Mouse (Mus musculus): Measurements from ENCODE around the gene Trim44. TPM values are rescaled to one million over a fixed set of nuclear protein-coding genes. Genes with fewer than 3 reads are reported as not detected.

The Trim44 gene
- 26.3 and 30.3 TPM in 2 replicates for polyA plus RNA-seq (2016; fragmentation: Nextera tagmentation; extraction: Ambion mirVana)

DNA sequence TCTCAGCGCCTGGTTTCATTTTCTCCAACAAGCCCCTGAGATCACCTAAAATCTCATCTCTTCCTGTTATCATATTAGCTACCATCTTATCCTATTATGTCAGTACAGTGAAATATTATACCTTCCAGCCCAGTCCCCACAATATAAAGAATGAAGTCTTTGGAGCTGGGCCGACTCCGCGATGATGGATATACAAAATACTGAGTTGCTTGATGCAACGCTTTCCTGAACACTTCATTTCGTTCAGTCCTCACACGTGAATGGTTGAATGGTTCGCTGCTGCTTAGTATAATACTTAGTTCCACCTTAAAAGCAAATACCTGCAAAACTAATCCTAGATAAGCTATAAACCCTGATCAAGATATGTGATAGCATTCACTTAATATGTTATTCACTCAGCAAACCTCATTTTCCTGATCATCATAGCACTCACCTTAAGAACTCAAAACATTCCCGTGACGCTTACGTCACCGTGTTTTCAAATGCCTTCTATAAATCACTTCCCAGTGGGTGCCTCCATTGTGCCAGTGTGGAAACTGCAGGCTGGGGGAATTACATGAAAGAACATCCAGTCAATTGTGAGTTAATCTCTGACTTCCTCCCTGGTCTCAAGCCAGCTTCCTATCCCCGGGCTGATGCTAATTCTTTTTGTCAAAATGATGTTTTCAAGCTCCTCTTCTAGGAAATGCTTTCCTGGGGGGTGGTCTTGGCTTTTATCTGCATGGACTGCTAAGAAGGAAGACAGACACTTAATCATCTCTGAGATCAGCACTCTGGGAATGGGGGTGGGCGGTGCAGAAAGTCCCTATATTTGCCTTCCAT is at the start of gene Trim44:
TSS of gene Trim44 (minus strand) at position 466 of the 822 bp plus-strand sequence.
- peak within 1 kb of the TSS; percentile 12; the same call in 1 of the 2 replicates for H3K4me3 ChIP-seq
- H3K36me3 ChIP-seq, result no peaks in the 10 kb centered on the region
- 34% methylated on average over 14 of the region's 14 CpGs for WGBS
- peaks cover 19% of the 10 kb centered on the region for H3K4me1 ChIP-seq
- DNase-seq (ENCODE audit: low spot score), result no peak
- peak within 1 kb of the TSS; percentile 34; the same call in 1 of the 2 replicates for H3K27ac ChIP-seq
- H3K9me3 ChIP-seq (replicated peaks), result no peaks in the 10 kb centered on the region
- no peaks in the 10 kb centered on the region for H3K27me3 ChIP-seq (ENCODE audit: low read depth, poor library complexity, severe bottlenecking)

DNA sequence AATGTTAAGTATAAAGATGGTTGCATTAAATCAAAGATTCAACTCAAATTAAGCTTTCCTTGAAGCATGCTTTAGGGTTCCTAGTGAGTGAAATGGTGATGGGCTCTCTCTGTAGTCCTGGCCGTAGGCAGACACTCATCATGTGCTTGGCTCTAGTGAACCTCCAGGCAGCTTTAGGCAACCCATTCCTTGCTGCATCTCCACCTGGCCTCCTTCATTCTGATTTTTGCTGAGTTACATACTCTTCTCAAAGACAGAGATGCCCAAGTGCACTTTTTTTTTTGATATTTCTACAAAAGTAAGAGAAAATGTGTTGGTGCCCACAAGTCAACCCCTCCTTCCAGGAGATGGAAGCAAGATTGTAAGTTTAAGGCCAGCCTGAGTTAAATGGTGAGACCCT is 47.5 kb upstream of the Trim44 start:
- 72% methylated on average over 1 of the region's 1 CpGs for WGBS
- H3K36me3 ChIP-seq, result no peaks in the 10 kb centered on the region
- H3K9me3 ChIP-seq (replicated peaks), result no peaks in the 10 kb centered on the region
- H3K4me3 ChIP-seq, result no peak overlapping the region
- H3K27ac ChIP-seq, result no peak overlapping the region
- 0 out of 2 replicates have a peak, but pooled peaks cover 17% of the 10 kb centered on the region for H3K27me3 ChIP-seq (ENCODE audit: low read depth, poor library complexity, severe bottlenecking)
- H3K4me1 ChIP-seq, result peaks cover 25% of the 10 kb centered on the region
- DNase-seq (ENCODE audit: low spot score), result no peak

DNA sequence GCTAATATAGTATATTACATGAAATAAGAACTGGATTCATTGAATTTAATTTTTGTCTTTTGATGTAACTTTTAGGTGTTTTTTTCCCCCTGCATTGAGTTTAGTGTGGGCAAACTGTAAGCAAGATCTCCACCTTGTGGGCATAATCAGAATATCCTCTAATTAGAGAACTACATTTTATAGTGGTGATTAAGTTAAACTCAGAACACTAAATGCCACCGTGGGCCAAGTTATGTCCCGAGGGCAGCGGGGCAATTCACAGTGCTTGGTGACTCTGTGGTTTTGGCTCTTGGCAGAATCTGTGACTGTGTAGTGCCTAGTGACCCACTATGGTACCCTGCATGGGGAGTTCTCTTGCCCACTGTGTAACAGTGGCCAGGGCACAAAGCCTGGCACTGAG is 45.8 kb upstream of the Trim44 start:
- Histone ChIP-seq H3K27ac (no peak overlapping the region), H3K27me3 (ENCODE audit: low read depth, poor library complexity, severe bottlenecking) (0 out of 2 replicates have a peak, but pooled peaks cover 17% of the 10 kb centered on the region), H3K4me3 (no peak overlapping the region), H3K9me3 (replicated peaks) (no peaks in the 10 kb centered on the region), H3K4me1 (peaks cover 41% of the 10 kb centered on the region), H3K36me3 (no peaks in the 10 kb centered on the region)
- WGBS, result 42% methylated on average over 3 of the region's 3 CpGs
- DNase-seq (ENCODE audit: low spot score), result peak; percentile 33

DNA sequence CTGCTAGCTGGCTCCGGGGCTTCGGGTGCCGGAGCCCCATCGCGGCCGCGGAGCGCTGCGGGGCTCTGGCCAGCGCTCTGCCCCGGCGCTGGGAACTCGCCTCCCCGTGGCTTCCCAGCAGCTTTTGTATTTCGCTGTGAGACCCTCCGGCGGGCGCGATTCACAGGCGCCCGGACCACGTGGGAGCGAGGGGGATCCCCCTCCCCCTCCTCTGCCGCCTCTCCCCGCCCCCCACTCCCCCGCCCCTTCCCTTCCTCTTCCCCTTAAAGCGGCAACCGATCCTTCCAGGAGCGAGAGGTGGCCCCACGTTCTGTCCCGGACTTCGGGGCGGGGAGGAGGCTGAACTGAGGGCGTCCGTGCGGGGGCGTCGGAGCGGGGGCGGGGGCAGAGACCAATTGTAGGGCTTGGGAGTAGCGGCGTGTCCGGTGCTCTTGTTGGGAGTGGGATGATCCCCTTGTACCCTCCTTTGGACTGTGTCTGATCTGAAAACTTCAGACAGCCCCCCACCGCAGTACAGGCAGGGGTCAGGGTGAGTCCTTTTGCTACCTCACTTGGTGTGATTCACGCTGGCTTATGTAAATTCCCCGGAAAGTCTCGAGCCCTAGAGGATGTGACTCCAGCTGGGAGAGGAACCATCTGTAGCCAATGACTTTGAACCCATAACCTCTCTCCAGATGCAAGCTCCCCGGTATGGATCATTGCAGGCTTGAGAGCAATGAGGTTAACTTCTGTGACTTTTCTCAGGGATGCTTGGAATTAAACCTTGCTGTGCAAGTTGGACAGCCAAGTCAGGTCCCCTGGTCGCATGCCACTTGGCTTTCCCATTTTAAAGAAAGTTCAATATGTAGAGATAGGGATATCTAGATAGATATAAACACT is 44.3 kb upstream of the Trim44 start, which contains the start of gene Fjx1:
TSS of gene Fjx1 (minus strand) at position 829 of the 879 bp plus-strand sequence.
- peak; percentile 91 for DNase-seq (ENCODE audit: low spot score)
- Histone ChIP-seq H3K27me3 (ENCODE audit: low read depth, poor library complexity, severe bottlenecking) (0 out of 2 replicates have a peak, but pooled peaks cover 10% of the 10 kb centered on the region), H3K36me3 (0 out of 2 replicates have a peak, but pooled peaks cover 2% of the 10 kb centered on the region), H3K4me3 (peak within 1 kb of the TSS; percentile 82), H3K4me1 (peaks cover 44% of the 10 kb centered on the region), H3K27ac (peak within 1 kb of the TSS; percentile 97), H3K9me3 (replicated peaks) (no peaks in the 10 kb centered on the region)
- under 1% methylated on average over 47 of the region's 49 CpGs for WGBS

DNA sequence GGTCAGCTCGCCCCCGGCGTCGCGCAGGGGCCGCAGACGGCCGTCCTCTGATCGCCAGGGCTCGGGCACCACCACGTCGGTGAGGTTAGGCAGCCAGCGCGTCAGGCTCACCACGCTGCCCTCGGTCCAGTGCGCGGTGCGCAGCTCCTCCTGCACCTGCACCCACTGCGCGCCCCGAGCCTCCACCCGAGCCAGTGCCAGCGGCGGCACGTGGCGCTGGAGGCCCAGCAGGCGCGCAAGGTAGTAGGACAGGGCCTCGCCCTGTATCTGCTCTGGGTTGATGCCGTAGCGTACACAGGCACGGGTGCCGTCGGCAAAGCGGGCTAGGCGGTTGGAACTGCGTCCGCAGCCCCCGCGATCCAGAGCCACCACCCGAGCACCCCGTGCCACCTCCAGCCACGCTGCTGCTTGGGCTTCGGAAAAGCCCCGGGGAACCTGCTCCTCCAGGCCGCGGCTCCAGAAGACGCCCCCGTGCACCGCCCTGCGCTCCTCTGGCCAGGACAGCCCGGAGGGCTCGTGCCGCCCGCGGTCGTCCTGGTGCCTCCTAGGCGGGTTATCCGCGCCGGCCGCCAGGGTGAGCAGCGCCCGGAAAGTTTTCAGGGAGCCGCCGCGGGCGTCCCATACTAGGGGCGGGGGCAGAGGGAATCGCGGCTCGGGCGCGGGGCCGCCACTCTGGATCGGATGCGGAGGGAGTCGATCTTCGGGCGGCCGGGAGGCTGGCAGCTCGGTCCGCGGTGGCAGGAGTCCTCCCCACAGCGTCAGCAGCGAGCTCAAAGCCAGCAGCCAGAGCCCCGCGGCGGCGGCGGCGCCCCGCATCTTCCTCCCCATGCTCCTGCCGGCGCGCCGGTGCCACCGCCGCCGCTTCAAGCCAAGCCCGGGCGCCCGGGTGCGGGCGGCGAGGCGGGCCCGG is 43.4 kb upstream of the Trim44 start:
- peaks cover 44% of the 10 kb centered on the region for H3K4me1 ChIP-seq
- no peaks in the 10 kb centered on the region for H3K9me3 ChIP-seq (replicated peaks)
- H3K36me3 ChIP-seq, result 0 out of 2 replicates have a peak, but pooled peaks cover 2% of the 10 kb centered on the region
- DNase-seq (ENCODE audit: low spot score), result peak; percentile 77
- 0 out of 2 replicates have a peak, but pooled peaks cover 7% of the 10 kb centered on the region for H3K27me3 ChIP-seq (ENCODE audit: low read depth, poor library complexity, severe bottlenecking)
- peak overlapping the region; percentile 97 for H3K27ac ChIP-seq
- under 1% methylated on average over 109 of the region's 109 CpGs for WGBS
- peak overlapping the region; percentile 82 for H3K4me3 ChIP-seq

DNA sequence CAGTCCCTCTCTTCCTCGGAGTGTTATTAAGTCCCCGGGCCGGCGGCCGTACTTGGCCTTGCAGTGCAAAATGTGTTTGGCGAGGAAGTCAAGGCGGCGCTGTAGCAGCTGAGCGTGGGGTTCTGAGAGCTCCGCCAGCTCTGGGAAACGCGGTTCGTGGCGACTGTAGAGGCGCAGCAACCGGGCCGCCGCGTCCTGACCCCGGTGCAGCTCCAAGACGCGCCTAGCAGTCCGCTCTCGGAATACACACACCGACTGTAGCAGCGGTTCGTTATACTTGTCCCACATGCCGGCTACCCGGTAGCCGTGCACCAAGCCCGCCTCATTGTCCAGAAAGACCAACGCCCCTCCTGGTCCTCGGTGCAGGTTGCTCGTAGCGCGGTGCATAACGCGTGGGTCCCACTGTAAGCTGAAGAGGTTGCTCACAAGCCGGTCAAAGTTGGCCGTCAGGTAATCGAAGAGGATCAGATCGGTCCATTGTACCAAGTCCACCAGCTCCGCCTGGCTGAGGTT is 42.7 kb upstream of the Trim44 start:
- under 1% methylated on average over 43 of the region's 43 CpGs for WGBS
- DNase-seq (ENCODE audit: low spot score), result peak; percentile 79
- 0 out of 2 replicates have a peak, but pooled peaks cover 2% of the 10 kb centered on the region for H3K36me3 ChIP-seq
- H3K4me3 ChIP-seq, result peak overlapping the region; percentile 82
- no peaks in the 10 kb centered on the region for H3K9me3 ChIP-seq (replicated peaks)
- H3K27ac ChIP-seq, result peak overlapping the region; percentile 97
- peaks cover 44% of the 10 kb centered on the region for H3K4me1 ChIP-seq
- 0 out of 2 replicates have a peak, but pooled peaks cover 7% of the 10 kb centered on the region for H3K27me3 ChIP-seq (ENCODE audit: low read depth, poor library complexity, severe bottlenecking)

DNA sequence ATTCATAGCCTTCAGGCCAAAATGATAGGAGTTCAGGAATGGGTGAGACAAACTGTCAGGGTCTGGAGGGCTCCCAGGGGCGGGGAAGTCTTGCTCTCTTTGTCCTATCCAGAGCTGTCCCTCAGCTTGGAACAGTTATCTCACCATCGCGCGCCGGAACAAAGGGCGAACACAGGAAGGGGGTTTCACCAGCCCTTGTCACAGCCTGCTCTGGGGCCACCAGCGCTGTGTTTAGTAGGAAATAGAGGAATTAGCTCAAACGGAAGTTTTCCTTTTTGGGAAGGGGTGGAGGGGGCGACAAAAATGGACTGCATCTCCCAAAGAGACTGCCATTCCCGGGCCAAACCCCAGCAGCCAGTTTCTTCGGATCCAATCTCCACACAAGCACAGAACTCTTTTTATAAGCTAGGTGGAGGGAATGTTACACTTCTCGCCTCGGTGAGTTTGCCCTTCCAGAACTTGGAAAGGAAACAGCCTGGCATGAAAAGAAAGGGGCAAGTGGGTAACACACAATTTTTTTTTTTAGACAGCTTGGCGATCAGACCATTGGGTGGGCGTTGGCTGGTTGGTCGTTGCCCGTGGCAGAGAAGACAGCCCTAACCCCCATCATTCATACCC is 42.1 kb upstream of the Trim44 start:
- 2% methylated on average over 17 of the region's 17 CpGs for WGBS
- H3K9me3 ChIP-seq (replicated peaks), result no peaks in the 10 kb centered on the region
- peak overlapping the region; percentile 97 for H3K27ac ChIP-seq
- H3K4me1 ChIP-seq, result peaks cover 44% of the 10 kb centered on the region
- H3K36me3 ChIP-seq, result 0 out of 2 replicates have a peak, but pooled peaks cover 2% of the 10 kb centered on the region
- H3K27me3 ChIP-seq (ENCODE audit: low read depth, poor library complexity, severe bottlenecking), result 0 out of 2 replicates have a peak, but pooled peaks cover 6% of the 10 kb centered on the region
- peak overlapping the region; percentile 82 for H3K4me3 ChIP-seq
- peak; percentile 74 for DNase-seq (ENCODE audit: low spot score)

DNA sequence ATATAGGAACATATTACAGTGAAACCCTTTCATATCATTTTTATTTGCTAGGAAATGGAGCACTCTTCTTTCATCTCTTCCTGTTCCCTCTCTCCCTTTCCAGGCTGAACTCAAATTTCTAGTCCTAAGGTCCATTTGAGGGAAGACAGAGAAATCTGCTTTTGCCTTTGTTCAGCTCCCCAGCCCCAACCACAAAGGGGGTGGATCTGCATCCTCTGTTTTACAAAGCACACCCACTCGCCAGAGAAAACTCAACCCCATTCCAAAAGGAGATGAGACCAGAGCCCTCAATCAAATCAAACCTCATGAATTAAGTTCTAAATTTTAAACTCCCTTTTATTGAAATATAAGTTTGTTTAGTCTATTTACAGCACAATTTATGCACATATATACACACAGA is 41.4 kb upstream of the Trim44 start:
- no peaks in the 10 kb centered on the region for H3K9me3 ChIP-seq (replicated peaks)
- no peak for DNase-seq (ENCODE audit: low spot score)
- 32% methylated on average over 1 of the region's 1 CpGs for WGBS
- peak overlapping the region; percentile 82 for H3K4me3 ChIP-seq
- H3K36me3 ChIP-seq, result 0 out of 2 replicates have a peak, but pooled peaks cover 2% of the 10 kb centered on the region
- peak overlapping the region; percentile 97 for H3K27ac ChIP-seq
- no peaks in the 10 kb centered on the region for H3K27me3 ChIP-seq (ENCODE audit: low read depth, poor library complexity, severe bottlenecking)
- H3K4me1 ChIP-seq, result peaks cover 44% of the 10 kb centered on the region

DNA sequence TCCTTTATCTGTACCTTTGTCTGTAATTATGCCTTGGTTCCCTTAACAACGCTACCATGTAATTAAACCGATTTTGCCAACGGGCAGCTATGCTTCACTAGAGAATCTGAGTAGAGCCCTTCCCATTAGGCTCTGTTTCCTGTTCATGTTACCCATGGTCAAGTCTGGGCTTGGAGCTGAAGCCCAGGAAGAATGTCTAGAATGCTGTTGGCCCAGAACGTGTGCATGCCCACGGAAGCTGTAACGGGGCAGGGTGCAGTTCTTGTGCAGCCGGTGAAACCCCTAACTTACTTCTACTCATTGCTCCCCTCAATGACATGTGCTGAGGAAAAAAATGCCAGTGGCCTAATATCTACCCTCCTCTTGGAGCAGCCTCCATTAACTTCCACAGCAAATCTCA is 40.2 kb upstream of the Trim44 start:
- Histone ChIP-seq H3K36me3 (0 out of 2 replicates have a peak, but pooled peaks cover 2% of the 10 kb centered on the region), H3K9me3 (replicated peaks) (no peaks in the 10 kb centered on the region), H3K4me3 (no peak overlapping the region), H3K27ac (no peak overlapping the region), H3K27me3 (ENCODE audit: low read depth, poor library complexity, severe bottlenecking) (no peaks in the 10 kb centered on the region), H3K4me1 (peaks cover 44% of the 10 kb centered on the region)
- WGBS, result 86% methylated on average over 7 of the region's 7 CpGs
- no peak for DNase-seq (ENCODE audit: low spot score)

DNA sequence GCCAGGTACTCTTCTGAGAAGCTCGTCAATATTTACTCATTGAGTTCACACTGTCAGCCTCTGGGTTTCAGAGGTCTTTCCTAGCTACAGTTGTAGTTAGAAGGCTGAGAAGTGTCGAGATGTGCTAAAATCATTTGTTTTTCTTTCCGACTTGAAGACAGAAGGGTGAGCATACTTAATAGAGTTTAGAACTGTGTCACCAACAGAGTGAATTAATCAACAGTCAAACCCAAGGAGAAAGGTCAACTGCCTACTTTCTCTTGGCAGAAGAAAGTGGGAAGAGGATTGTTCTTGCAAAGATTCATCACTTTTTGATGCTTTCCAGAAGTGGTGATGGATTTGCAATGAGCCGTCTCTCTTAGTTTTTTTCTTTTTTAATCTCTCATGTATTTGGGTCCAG is 39.2 kb upstream of the Trim44 start:
- DNase-seq (ENCODE audit: low spot score), result no peak
- 84% methylated on average over 4 of the region's 4 CpGs for WGBS
- H3K4me3 ChIP-seq, result no peak overlapping the region
- no peak overlapping the region for H3K27ac ChIP-seq
- H3K4me1 ChIP-seq, result peaks cover 34% of the 10 kb centered on the region
- H3K9me3 ChIP-seq (replicated peaks), result no peaks in the 10 kb centered on the region
- 0 out of 2 replicates have a peak, but pooled peaks cover 2% of the 10 kb centered on the region for H3K36me3 ChIP-seq
- H3K27me3 ChIP-seq (ENCODE audit: low read depth, poor library complexity, severe bottlenecking), result no peaks in the 10 kb centered on the region

DNA sequence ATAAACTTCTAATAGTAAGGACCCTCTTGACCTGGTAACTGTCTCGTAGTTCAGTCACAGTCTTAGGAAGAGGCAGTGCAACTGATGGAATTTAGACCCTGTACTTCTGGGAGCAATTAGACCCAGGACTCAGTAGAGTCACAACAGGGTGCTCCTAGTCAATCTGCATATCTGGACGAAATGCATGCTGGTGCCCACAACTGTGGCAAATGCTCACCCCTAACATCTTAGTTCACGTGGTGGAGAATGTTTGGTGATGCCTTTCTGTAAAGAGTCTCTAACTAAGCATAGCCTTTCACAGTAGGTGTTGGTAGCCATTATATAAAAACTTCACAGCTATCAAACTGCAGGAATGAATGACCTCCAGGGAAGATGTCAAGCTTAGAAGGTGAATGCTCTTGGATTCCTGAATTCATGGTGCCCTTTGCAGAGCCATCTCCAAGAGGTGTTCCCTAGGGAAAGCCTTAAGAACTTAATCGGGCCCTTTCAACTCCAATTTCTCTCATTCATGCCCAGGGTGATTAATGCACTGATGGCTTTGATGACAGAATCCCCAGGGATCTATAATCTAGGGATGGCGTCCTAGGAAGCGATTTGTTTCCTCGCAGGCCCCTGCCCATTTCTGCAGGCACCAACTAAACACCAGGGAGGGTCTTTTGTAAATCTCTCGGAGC is 29.9 kb upstream of the Trim44 start:
- Histone ChIP-seq H3K27me3 (ENCODE audit: low read depth, poor library complexity, severe bottlenecking) (0 out of 2 replicates have a peak, but pooled peaks cover 4% of the 10 kb centered on the region), H3K9me3 (replicated peaks) (no peaks in the 10 kb centered on the region), H3K27ac (no peak overlapping the region), H3K4me1 (0 out of 2 replicates have a peak, but pooled peaks cover 2% of the 10 kb centered on the region), H3K36me3 (no peaks in the 10 kb centered on the region), H3K4me3 (no peak overlapping the region)
- DNase-seq (ENCODE audit: low spot score), result no peak
- WGBS, result 51% methylated on average over 8 of the region's 8 CpGs
